Mouse (Mus musculus): ENCODE data around the gene Crebzf.

Crebzf gene

DNA sequence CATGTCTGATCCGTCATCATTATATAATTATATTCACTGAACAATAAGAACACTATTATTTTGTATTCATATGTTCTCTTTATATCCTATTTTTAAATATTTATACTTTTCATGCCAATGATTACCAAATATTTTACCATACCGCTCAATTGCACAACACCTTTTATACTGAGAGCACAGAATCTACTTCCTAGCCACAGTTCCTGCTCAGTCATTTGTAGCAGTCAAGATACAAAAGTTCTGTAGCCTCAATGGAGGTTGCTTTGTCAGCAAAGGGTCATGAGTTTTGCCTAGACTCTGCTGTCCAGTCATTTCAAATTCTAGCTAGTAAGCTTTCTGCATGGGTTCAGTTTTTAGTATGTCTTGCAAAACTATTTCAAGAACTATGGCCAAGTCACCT, 40.1 kb downstream of the Crebzf start:
- DNase-seq: no peak
